ENCODE assay signal across 8 mouse cellular contexts in the genomic region with DNA sequence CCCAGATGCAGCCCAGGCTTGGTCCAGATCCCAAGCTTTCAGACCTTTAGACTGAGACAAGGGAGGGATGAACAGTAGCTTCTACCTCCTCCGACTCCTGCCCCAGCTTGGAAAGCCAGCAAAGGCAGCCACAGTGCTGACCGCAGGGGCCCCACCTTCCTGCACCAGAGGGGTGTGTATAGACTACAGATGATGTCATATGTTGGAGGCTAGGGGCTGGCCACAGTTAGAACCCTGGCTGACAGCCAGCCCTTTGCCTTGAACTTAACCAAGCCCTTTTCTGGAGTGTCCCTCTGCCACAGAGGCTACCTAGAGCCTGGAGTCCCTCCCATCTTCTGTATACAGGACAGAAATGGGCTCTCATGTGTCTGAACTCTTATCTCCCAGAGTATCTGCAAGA. TPM values are rescaled to one million over a fixed set of nuclear protein-coding genes. Genes with fewer than 3 reads are reported as not detected.
A peak's percentile ranks its signal among the peaks of the same experiment; 100 is the strongest.
DNase-seq lines count a peak whose midpoint lies in the region; ATAC-seq and TF ChIP-seq lines count a peak whose summit lies in the region.

No protein-coding gene starts in this region.

- peaks cover 76% of the 10 kb centered on the region for H3K36me3 ChIP-seq in hindbrain, embryonic 10.5 days
- H3K36me3 ChIP-seq in hindbrain, embryonic 11.5 days (ENCODE audit: control insufficient read depth, insufficient read depth, low read length), result no peaks in the 10 kb centered on the region
- no peaks in the 10 kb centered on the region for H3K36me3 ChIP-seq in embryonic facial prominence, embryonic 15.5 days
- H3K36me3 ChIP-seq in limb, embryonic 14.5 days (ENCODE audit: control insufficient read depth, insufficient read depth, low read length), result peaks cover 23% of the 10 kb centered on the region
- peaks cover 6% of the 10 kb centered on the region; the same call in 1 of the 2 replicates for H3K36me3 ChIP-seq in midbrain, postnatal 0 days (ENCODE audit: insufficient read depth, low read length)

- no peaks in the 10 kb centered on the region for H3K9me3 ChIP-seq in hindbrain, embryonic 10.5 days
- H3K9me3 ChIP-seq in hindbrain, embryonic 11.5 days (ENCODE audit: control insufficient read depth, low read length), result no peaks in the 10 kb centered on the region
- H3K9me3 ChIP-seq in embryonic facial prominence, embryonic 15.5 days (replicated peaks), result no peaks in the 10 kb centered on the region
- H3K9me3 ChIP-seq in limb, embryonic 14.5 days (ENCODE audit: control insufficient read depth, low read length), result no peaks in the 10 kb centered on the region
- no peaks in the 10 kb centered on the region for H3K9me3 ChIP-seq in midbrain, postnatal 0 days (ENCODE audit: low read length)

- peak overlapping the region; percentile 2; the same call in 1 of the 2 replicates for H3K27ac ChIP-seq in hindbrain, embryonic 10.5 days
- no peak overlapping the region for H3K27ac ChIP-seq in hindbrain, embryonic 11.5 days (ENCODE audit: low read depth, low read length)
- peak overlapping the region; percentile 55 for H3K27ac ChIP-seq in embryonic facial prominence, embryonic 15.5 days (replicated peaks)
- H3K27ac ChIP-seq in limb, embryonic 14.5 days (replicated peaks; ENCODE audit: low read depth, low read length), result no peak overlapping the region
- H3K27ac ChIP-seq in midbrain, postnatal 0 days (ENCODE audit: low read depth, low read length), result 0 out of 2 replicates have a peak overlapping the region, but pooled peaks have one; percentile 12

- H3K27me3 ChIP-seq in hindbrain, embryonic 10.5 days (ENCODE audit: insufficient read depth, poor library complexity, severe bottlenecking), result no peaks in the 10 kb centered on the region
- H3K27me3 ChIP-seq in hindbrain, embryonic 11.5 days (ENCODE audit: control insufficient read depth, insufficient read depth, low read length), result no peaks in the 10 kb centered on the region
- no peaks in the 10 kb centered on the region for H3K27me3 ChIP-seq in embryonic facial prominence, embryonic 15.5 days
- H3K27me3 ChIP-seq in limb, embryonic 14.5 days (ENCODE audit: control insufficient read depth, insufficient read depth, low read length), result no peaks in the 10 kb centered on the region
- no peaks in the 10 kb centered on the region for H3K27me3 ChIP-seq in midbrain, postnatal 0 days (ENCODE audit: insufficient read depth, low read length)

- no peak for TF ChIP-seq POLR2A in limb, embryonic 14.5 days (IDR thresholded peaks at IDR 0.05; ENCODE audit: borderline replicate concordance, extremely low read depth, insufficient read depth, insufficient read length)

- intact Hi-C loops in heart, postnatal 36 days (cut with DNase I), result no loop called here

- peaks cover 88% of the 10 kb centered on the region for H3K4me1 ChIP-seq in hindbrain, embryonic 10.5 days (replicated peaks)
- peaks cover 19% of the 10 kb centered on the region for H3K4me1 ChIP-seq in hindbrain, embryonic 11.5 days (replicated peaks; ENCODE audit: control insufficient read depth, insufficient read depth, low read length)
- H3K4me1 ChIP-seq in embryonic facial prominence, embryonic 15.5 days, result peaks cover 92% of the 10 kb centered on the region
- peaks cover 76% of the 10 kb centered on the region for H3K4me1 ChIP-seq in limb, embryonic 14.5 days (ENCODE audit: control insufficient read depth, insufficient read depth, low read length)
- H3K4me1 ChIP-seq in midbrain, postnatal 0 days (ENCODE audit: insufficient read depth, low read length), result peaks cover 52% of the 10 kb centered on the region

- TF ChIP-seq CTCF in midbrain, postnatal 0 days (IDR thresholded peaks at IDR 0.05), result no peak

- WGBS in hindbrain, embryonic 10.5 days, result 80% methylated on average over 2 of the region's 2 CpGs
- WGBS in hindbrain, embryonic 11.5 days, result 86% methylated on average over 2 of the region's 2 CpGs
- WGBS in embryonic facial prominence, embryonic 15.5 days, result 51% methylated on average over 2 of the region's 2 CpGs
- WGBS in limb, embryonic 14.5 days, result 48% methylated on average over 2 of the region's 2 CpGs
- 55% methylated on average over 2 of the region's 2 CpGs for WGBS in midbrain, postnatal 0 days

- no peak for ATAC-seq in hindbrain, embryonic 11.5 days (ENCODE audit: low FRiP score)
- ATAC-seq in embryonic facial prominence, embryonic 15.5 days (ENCODE audit: insufficient number of reproducible peaks, low FRiP score, low TSS enrichment, low read depth), result peak; percentile 27; the same call in 1 of the 2 replicates
- ATAC-seq in limb, embryonic 14.5 days (ENCODE audit: low FRiP score, low read depth), result 0 out of 2 replicates have a peak, but pooled peaks have one; percentile 52
- ATAC-seq in midbrain, postnatal 0 days (ENCODE audit: low FRiP score), result no peak

- no peak overlapping the region for H3K9ac ChIP-seq in hindbrain, embryonic 11.5 days (ENCODE audit: low read depth, low read length)
- no peak overlapping the region for H3K9ac ChIP-seq in embryonic facial prominence, embryonic 15.5 days
- no peak overlapping the region for H3K9ac ChIP-seq in limb, embryonic 14.5 days (ENCODE audit: low read depth, low read length, severe bottlenecking)
- H3K9ac ChIP-seq in midbrain, postnatal 0 days (replicated peaks; ENCODE audit: low read length, poor library complexity, severe bottlenecking), result no peak overlapping the region

- no peak overlapping the region for H3K4me3 ChIP-seq in hindbrain, embryonic 10.5 days
- no peak overlapping the region for H3K4me3 ChIP-seq in hindbrain, embryonic 11.5 days (ENCODE audit: low read depth, low read length)
- H3K4me3 ChIP-seq in embryonic facial prominence, embryonic 15.5 days (replicated peaks), result no peak overlapping the region
- H3K4me3 ChIP-seq in limb, embryonic 14.5 days (replicated peaks; ENCODE audit: low read length), result no peak overlapping the region
- H3K4me3 ChIP-seq in midbrain, postnatal 0 days (ENCODE audit: low read depth, low read length), result no peak overlapping the region

- no peak for DNase-seq in hindbrain, embryonic 10.5 days (ENCODE audit: low spot score)
- no peak for DNase-seq in hindbrain, embryonic 11.5 days (ENCODE audit: low spot score)
- peak; percentile 50 for DNase-seq in T-cell, adult 2 months (ENCODE audit: low spot score)
- peak; percentile 75 to 81 for DNase-seq in heart, postnatal 36 days
- DNase-seq in limb, embryonic 14.5 days (ENCODE audit: low spot score), result peak; percentile 91
- peak; percentile 61 for DNase-seq in midbrain, postnatal 0 days (ENCODE audit: low spot score)
- DNase-seq in layer of hippocampus, adult 9-10 months (ENCODE audit: low spot score), result no peak

- H3K4me2 ChIP-seq in hindbrain, embryonic 11.5 days (replicated peaks; ENCODE audit: low read depth, low read length), result no peak overlapping the region
- H3K4me2 ChIP-seq in embryonic facial prominence, embryonic 15.5 days (replicated peaks), result 0 out of 2 replicates have a peak overlapping the region, but pooled peaks have one; percentile 2
- peak overlapping the region; percentile 3; the same call in 1 of the 2 replicates for H3K4me2 ChIP-seq in limb, embryonic 14.5 days (replicated peaks; ENCODE audit: low read depth, low read length, severe bottlenecking)
- no peak overlapping the region for H3K4me2 ChIP-seq in midbrain, postnatal 0 days (ENCODE audit: low read depth, low read length, poor library complexity, severe bottlenecking)

RNA-seq across cellular contexts. Expression of a gene that starts 7.5 kb away (rescaled TPM):
- 3.7 and 4.0 TPM in 2 replicates for polyA plus RNA-seq in hindbrain, embryonic 10.5 days (2016; fragmentation: Nextera tagmentation; extraction: Ambion mirVana)
- polyA plus RNA-seq in hindbrain, embryonic 11.5 days (2014; fragmentation: Nextera tagmentation; extraction: Ambion mirVana), result 7.2 and 9.8 TPM in 2 replicates
- polyA plus RNA-seq in embryonic facial prominence, embryonic 15.5 days (2015; fragmentation: Nextera tagmentation; extraction: Ambion mirVana), result 3.5 and 4.4 TPM in 2 replicates
- total RNA-seq in heart, postnatal 36 days (2021), result 10 to 100 TPM; 11.5 to 13.4 TPM
- polyA plus RNA-seq in limb, embryonic 14.5 days (2012; rRNA removed), result 14.2 and 22.8 TPM in 2 replicates
- polyA plus RNA-seq in limb, embryonic 14.5 days (2014; fragmentation: Nextera tagmentation; extraction: Ambion mirVana), result 5.5 and 7.9 TPM in 2 replicates
- 122 and 132 TPM in 2 replicates for total RNA-seq in midbrain, postnatal 0 days (2014; rRNA removed)
- 2.8 and 3.9 TPM in 2 replicates for polyA plus RNA-seq in midbrain, postnatal 0 days (2015; fragmentation: Nextera tagmentation; extraction: Ambion mirVana)

RNA-seq across cellular contexts. Expression of a gene that starts 15.3 kb away (rescaled TPM):
- polyA plus RNA-seq in hindbrain, embryonic 10.5 days (2016; fragmentation: Nextera tagmentation; extraction: Ambion mirVana), result not detected in 2 replicates
- polyA plus RNA-seq in hindbrain, embryonic 11.5 days (2014; fragmentation: Nextera tagmentation; extraction: Ambion mirVana), result not detected in 2 replicates
- not detected in 2 replicates for polyA plus RNA-seq in embryonic facial prominence, embryonic 15.5 days (2015; fragmentation: Nextera tagmentation; extraction: Ambion mirVana)
- not detected for total RNA-seq in heart, postnatal 36 days (2021)
- polyA plus RNA-seq in limb, embryonic 14.5 days (2012; rRNA removed), result not detected in 2 replicates
- polyA plus RNA-seq in limb, embryonic 14.5 days (2014; fragmentation: Nextera tagmentation; extraction: Ambion mirVana), result not detected in 2 replicates
- total RNA-seq in midbrain, postnatal 0 days (2014; rRNA removed), result not detected in 2 replicates
- not detected in 2 replicates for polyA plus RNA-seq in midbrain, postnatal 0 days (2015; fragmentation: Nextera tagmentation; extraction: Ambion mirVana)

Comparison
In these comparisons a context has a peak if more than half of its experiments do, and no peak if none do; other contexts are left out.
1. H3K27ac ChIP-seq: peak in hindbrain, embryonic 10.5 days (single experiment), embryonic facial prominence, embryonic 15.5 days (single experiment) and midbrain, postnatal 0 days (single experiment); none in hindbrain, embryonic 11.5 days (single experiment) and limb, embryonic 14.5 days (single experiment).
2. DNase-seq: peak in T-cell, adult 2 months (single experiment), heart, postnatal 36 days (2 of 2), limb, embryonic 14.5 days (single experiment) and midbrain, postnatal 0 days (single experiment); none in hindbrain, embryonic 10.5 days (single experiment), hindbrain, embryonic 11.5 days (single experiment) and layer of hippocampus, adult 9-10 months (single experiment).
3. ATAC-seq: peak in embryonic facial prominence, embryonic 15.5 days (single experiment) and limb, embryonic 14.5 days (single experiment); none in hindbrain, embryonic 11.5 days (single experiment) and midbrain, postnatal 0 days (single experiment).
4. H3K4me2 ChIP-seq: peak in embryonic facial prominence, embryonic 15.5 days (single experiment) and limb, embryonic 14.5 days (single experiment); none in hindbrain, embryonic 11.5 days (single experiment) and midbrain, postnatal 0 days (single experiment).